Mouse (Mus musculus): Measurements from ENCODE around the gene Ptpn20. TPM values are rescaled to one million over a fixed set of nuclear protein-coding genes. Genes with fewer than 3 reads are reported as not detected.

Ptpn20 gene
- polyA plus RNA-seq, 1 experiment from 2014 or later, result 0.05 TPM

DNA sequence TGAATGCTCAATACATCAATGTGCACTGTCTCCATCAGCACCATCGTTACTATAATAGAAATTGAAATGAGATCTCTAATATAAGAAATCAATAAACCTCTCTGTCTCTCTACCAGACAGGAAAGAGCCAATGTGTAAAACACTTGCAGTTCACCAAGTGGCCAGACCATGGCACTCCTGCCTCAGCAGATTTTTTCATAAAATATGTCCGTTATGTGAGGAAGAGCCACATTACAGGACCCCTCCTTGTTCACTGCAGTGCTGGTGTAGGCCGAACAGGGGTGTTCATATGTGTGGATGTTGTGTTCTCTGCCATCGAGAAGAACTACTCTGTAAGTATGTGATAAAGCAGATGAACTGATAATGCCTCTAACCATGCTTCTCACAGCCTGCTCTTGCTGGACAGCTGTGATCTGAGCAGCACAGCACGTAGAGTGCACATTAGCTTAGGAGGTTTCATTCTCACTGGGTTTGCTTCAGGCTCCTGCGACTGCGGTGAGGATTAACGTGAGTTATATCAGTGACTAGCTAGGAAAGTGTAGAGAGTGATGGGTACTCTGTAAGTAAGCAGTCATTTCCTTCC, 43.9 kb downstream of the Ptpn20 start:
- no peak overlapping the region for H3K4me2 ChIP-seq (replicated peaks)
- WGBS, result 77% methylated on average over 8 of the region's 8 CpGs
- no peak overlapping the region for H3K27ac ChIP-seq (replicated peaks)
- no peak for ATAC-seq (ENCODE audit: low FRiP score, low read depth)
- H3K4me1 ChIP-seq, result no peaks in the 10 kb centered on the region
- H3K36me3 ChIP-seq, result no peaks in the 10 kb centered on the region
- no peaks in the 10 kb centered on the region for H3K27me3 ChIP-seq
- H3K9me3 ChIP-seq, result no peaks in the 10 kb centered on the region
- no peak overlapping the region for H3K4me3 ChIP-seq
- no peak overlapping the region for H3K9ac ChIP-seq (replicated peaks)

- no peak overlapping the region for H3K27ac ChIP-seq (replicated peaks)
- no peak overlapping the region for H3K9ac ChIP-seq (replicated peaks)
- 88% methylated on average over 4 of the region's 4 CpGs for WGBS
- no peak for ATAC-seq (ENCODE audit: low FRiP score, low read depth)
- no peaks in the 10 kb centered on the region for H3K27me3 ChIP-seq
- no peak overlapping the region for H3K4me3 ChIP-seq
- H3K9me3 ChIP-seq, result no peaks in the 10 kb centered on the region
- H3K4me2 ChIP-seq (replicated peaks), result no peak overlapping the region
- no peaks in the 10 kb centered on the region for H3K36me3 ChIP-seq
- H3K4me1 ChIP-seq, result no peaks in the 10 kb centered on the region
These were observed 45.3 kb downstream of the Ptpn20 start for GRCm38 (mm10) chr14:33634354-33634753.

DNA sequence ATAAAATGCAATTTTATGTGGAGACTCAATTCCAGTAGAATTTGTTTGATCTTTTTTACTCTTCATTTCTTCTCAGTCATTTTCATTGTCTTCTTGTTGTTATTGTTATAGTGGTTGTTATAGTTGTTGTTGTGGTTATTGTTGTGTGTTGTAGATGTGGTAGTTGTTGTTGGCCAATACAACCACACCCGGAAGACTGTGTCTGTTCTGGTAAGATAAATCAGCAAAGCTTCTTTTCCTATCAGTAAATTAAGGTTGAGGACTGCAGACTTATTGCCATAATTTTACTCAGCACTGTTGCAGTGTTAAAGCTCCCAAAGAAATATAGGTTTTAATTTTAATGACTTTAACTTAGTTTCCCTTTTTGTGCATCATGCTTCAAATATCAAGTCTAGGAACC, 45.8 kb downstream of the Ptpn20 start:
- Histone ChIP-seq H3K4me1 (no peaks in the 10 kb centered on the region), H3K4me3 (no peak overlapping the region), H3K9me3 (no peaks in the 10 kb centered on the region), H3K36me3 (no peaks in the 10 kb centered on the region), H3K27ac (replicated peaks) (no peak overlapping the region), H3K4me2 (replicated peaks) (no peak overlapping the region), H3K9ac (replicated peaks) (no peak overlapping the region), H3K27me3 (no peaks in the 10 kb centered on the region)
- WGBS, result 90% methylated on average over 1 of the region's 1 CpGs
- ATAC-seq (ENCODE audit: low FRiP score, low read depth), result no peak

GRCm38 (mm10) chr14:33639357-33639756, 50.4 kb downstream of the Ptpn20 start:
- H3K4me3 ChIP-seq, result no peak overlapping the region
- no peaks in the 10 kb centered on the region for H3K9me3 ChIP-seq
- WGBS, result 81% methylated on average over 5 of the region's 5 CpGs
- no peaks in the 10 kb centered on the region for H3K36me3 ChIP-seq
- H3K4me2 ChIP-seq (replicated peaks), result no peak overlapping the region
- no peak for ATAC-seq (ENCODE audit: low FRiP score, low read depth)
- no peaks in the 10 kb centered on the region for H3K4me1 ChIP-seq
- no peak overlapping the region for H3K9ac ChIP-seq (replicated peaks)
- no peaks in the 10 kb centered on the region for H3K27me3 ChIP-seq
- no peak overlapping the region for H3K27ac ChIP-seq (replicated peaks)

DNA sequence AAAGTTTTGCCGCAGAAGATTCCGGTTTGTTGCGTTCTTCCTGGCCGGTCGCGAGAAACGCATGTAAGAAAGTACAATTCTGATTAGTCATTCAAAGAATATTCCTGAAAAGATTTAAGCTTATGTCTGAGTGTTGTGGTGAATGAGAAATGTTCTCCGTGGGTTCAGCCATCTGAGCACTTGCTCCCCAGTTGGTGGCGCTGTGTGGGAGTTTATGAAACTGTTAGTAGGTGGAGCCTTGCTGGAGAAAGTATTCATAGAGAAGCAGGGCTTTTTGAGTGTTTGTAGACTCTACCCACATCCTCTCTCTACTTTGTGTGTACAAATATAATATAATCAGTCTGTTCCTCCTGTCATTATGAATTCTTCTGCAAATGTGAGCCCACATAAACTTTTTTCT, 61.7 kb downstream of the Ptpn20 start:
- Histone ChIP-seq H3K27me3 (no peaks in the 10 kb centered on the region), H3K4me1 (no peaks in the 10 kb centered on the region), H3K4me3 (no peak overlapping the region), H3K27ac (replicated peaks) (no peak overlapping the region), H3K9me3 (0 out of 2 replicates have a peak, but pooled peaks cover 4% of the 10 kb centered on the region), H3K9ac (replicated peaks) (no peak overlapping the region), H3K4me2 (replicated peaks) (no peak overlapping the region), H3K36me3 (no peaks in the 10 kb centered on the region)
- ATAC-seq (ENCODE audit: low FRiP score, low read depth), result no peak
- WGBS, result 95% methylated on average over 9 of the region's 9 CpGs

DNA sequence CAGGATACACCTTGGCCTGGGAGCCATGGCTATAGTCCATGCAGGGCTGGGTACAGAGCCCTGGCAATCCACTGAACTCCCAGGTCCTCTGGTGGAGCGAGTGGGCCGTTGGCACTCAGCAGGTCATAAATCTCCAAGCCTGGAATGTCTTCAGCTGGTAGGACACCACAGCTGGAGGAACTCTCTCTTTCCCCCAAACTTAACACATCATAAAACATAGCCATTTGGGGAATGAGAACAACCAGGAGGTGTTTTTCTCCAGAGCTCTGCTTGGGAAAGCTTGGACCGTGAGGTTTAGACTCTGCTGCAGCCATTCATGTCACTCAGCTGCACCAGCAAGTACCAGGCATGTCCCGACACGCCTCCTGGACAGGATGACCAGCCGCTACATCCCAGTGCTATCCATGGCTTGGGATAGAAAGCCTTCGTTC, 68.5 kb downstream of the Ptpn20 start:
- 91% methylated on average over 7 of the region's 7 CpGs for WGBS
- ATAC-seq (ENCODE audit: low FRiP score, low read depth), result no peak

DNA sequence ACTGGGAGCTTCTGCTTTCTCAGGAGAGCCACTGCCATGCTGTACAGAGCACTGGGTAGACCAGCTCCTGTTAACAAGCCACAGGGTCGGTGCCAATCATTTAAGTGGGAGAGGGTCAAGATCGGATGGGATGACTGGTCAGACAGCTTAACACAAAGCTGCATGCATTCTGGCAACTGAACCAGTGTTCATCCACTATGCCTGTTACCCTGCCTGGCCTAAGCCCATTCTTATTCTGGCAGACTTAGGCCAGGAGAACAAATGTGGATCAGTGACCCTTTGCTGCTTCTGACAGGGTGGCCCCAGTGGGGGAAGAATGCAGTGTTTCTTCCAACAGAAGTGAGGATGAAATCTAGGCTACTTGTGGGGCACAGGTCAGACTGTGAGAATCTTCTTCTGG, 69.3 kb downstream of the Ptpn20 start:
- ATAC-seq (ENCODE audit: low FRiP score, low read depth), result no peak

More for the DNA sequence above, 68.5 kb downstream of the Ptpn20 start:
- Histone ChIP-seq H3K36me3 (no peaks in the 10 kb centered on the region), H3K27me3 (no peaks in the 10 kb centered on the region), H3K4me2 (replicated peaks) (no peak overlapping the region), H3K9ac (replicated peaks) (no peak overlapping the region), H3K27ac (replicated peaks) (no peak overlapping the region), H3K4me1 (no peaks in the 10 kb centered on the region), H3K9me3 (no peaks in the 10 kb centered on the region), H3K4me3 (no peak overlapping the region)

GRCm38 (mm10) chr14:33662080-33662479, 73.1 kb downstream of the Ptpn20 start:
- Histone ChIP-seq H3K27me3 (no peaks in the 10 kb centered on the region), H3K4me1 (no peaks in the 10 kb centered on the region), H3K9me3 (no peaks in the 10 kb centered on the region), H3K27ac (replicated peaks) (no peak overlapping the region), H3K4me2 (replicated peaks) (no peak overlapping the region), H3K9ac (replicated peaks) (no peak overlapping the region), H3K4me3 (no peak overlapping the region), H3K36me3 (no peaks in the 10 kb centered on the region)
- no peak for ATAC-seq (ENCODE audit: low FRiP score, low read depth)
- WGBS, result 83% methylated on average over 9 of the region's 9 CpGs

More for the DNA sequence above, 69.3 kb downstream of the Ptpn20 start:
- H3K4me2 ChIP-seq (replicated peaks), result no peak overlapping the region
- H3K9ac ChIP-seq (replicated peaks), result no peak overlapping the region
- no peaks in the 10 kb centered on the region for H3K4me1 ChIP-seq
- H3K9me3 ChIP-seq, result no peaks in the 10 kb centered on the region
- no peak overlapping the region for H3K27ac ChIP-seq (replicated peaks)
- 47% methylated on average over 2 of the region's 2 CpGs for WGBS
- H3K36me3 ChIP-seq, result no peaks in the 10 kb centered on the region
- no peaks in the 10 kb centered on the region for H3K27me3 ChIP-seq
- H3K4me3 ChIP-seq, result no peak overlapping the region

GRCm38 (mm10) chr14:33666301-33666700, 77.3 kb downstream of the Ptpn20 start:
- no peak for ATAC-seq (ENCODE audit: low FRiP score, low read depth)
- Histone ChIP-seq H3K36me3 (no peaks in the 10 kb centered on the region), H3K27me3 (no peaks in the 10 kb centered on the region), H3K4me3 (no peak overlapping the region), H3K27ac (replicated peaks) (no peak overlapping the region), H3K4me2 (replicated peaks) (no peak overlapping the region), H3K9me3 (no peaks in the 10 kb centered on the region), H3K9ac (replicated peaks) (no peak overlapping the region), H3K4me1 (no peaks in the 10 kb centered on the region)
- 94% methylated on average over 6 of the region's 6 CpGs for WGBS

GRCm38 (mm10) chr14:33669891-33670290, 80.9 kb downstream of the Ptpn20 start:
- no peaks in the 10 kb centered on the region for H3K9me3 ChIP-seq
- 95% methylated on average over 11 of the region's 11 CpGs for WGBS
- no peaks in the 10 kb centered on the region for H3K27me3 ChIP-seq
- H3K9ac ChIP-seq (replicated peaks), result no peak overlapping the region
- no peaks in the 10 kb centered on the region for H3K36me3 ChIP-seq
- H3K27ac ChIP-seq (replicated peaks), result no peak overlapping the region
- no peak overlapping the region for H3K4me2 ChIP-seq (replicated peaks)
- H3K4me1 ChIP-seq, result no peaks in the 10 kb centered on the region
- no peak overlapping the region for H3K4me3 ChIP-seq
- ATAC-seq (ENCODE audit: low FRiP score, low read depth), result no peak

GRCm38 (mm10) chr14:33673350-33674087, 84.5 kb downstream of the Ptpn20 start:
- Histone ChIP-seq H3K4me2 (replicated peaks) (no peak overlapping the region), H3K36me3 (no peaks in the 10 kb centered on the region), H3K27ac (replicated peaks) (no peak overlapping the region), H3K4me3 (no peak overlapping the region), H3K9me3 (no peaks in the 10 kb centered on the region), H3K4me1 (no peaks in the 10 kb centered on the region), H3K27me3 (no peaks in the 10 kb centered on the region), H3K9ac (replicated peaks) (no peak overlapping the region)
- WGBS, result 74% methylated on average over 5 of the region's 5 CpGs
- ATAC-seq (ENCODE audit: low FRiP score, low read depth), result no peak

- ATAC-seq (ENCODE audit: low FRiP score, low read depth), result no peak
- Histone ChIP-seq H3K9me3 (no peaks in the 10 kb centered on the region), H3K4me3 (no peak overlapping the region), H3K4me2 (replicated peaks) (no peak overlapping the region), H3K27ac (replicated peaks) (no peak overlapping the region), H3K36me3 (no peaks in the 10 kb centered on the region), H3K9ac (replicated peaks) (no peak overlapping the region), H3K27me3 (no peaks in the 10 kb centered on the region), H3K4me1 (no peaks in the 10 kb centered on the region)
- WGBS, result 93% methylated on average over 6 of the region's 6 CpGs
These were observed 89.0 kb downstream of the Ptpn20 start for GRCm38 (mm10) chr14:33677996-33678395.
